Mouse (Mus musculus): Measurements from ENCODE around the gene Hist1h2bn. TPM values are rescaled to one million over a fixed set of nuclear protein-coding genes. Genes with fewer than 3 reads are reported as not detected.
A peak's percentile ranks its signal among the peaks of the same experiment; 100 is the strongest.
"Not testable (repeated sequence)": the region's sequence is repeated elsewhere in the genome, so short reads cannot be mapped to it uniquely, and the experiment has no call there.

Hist1h2bn gene
- total and polyA plus RNA-seq, 2 experiments from 2014 or later, result 249 TPM; not detected in 1

- Histone ChIP-seq H3K36me3 (ENCODE audit: insufficient read depth) (no peaks in the 10 kb centered on the region), H3K9ac (no peak overlapping the region), H3K9me3 (ENCODE audit: low read length) (no peaks in the 10 kb centered on the region), H3K4me2 (ENCODE audit: low read depth) (no peak overlapping the region), H3K27me3 (ENCODE audit: insufficient read depth, low read length) (no peaks in the 10 kb centered on the region), H3K27ac (ENCODE audit: low read depth, low read length) (no peak overlapping the region), H3K4me3 (ENCODE audit: low read depth, low read length) (no peak overlapping the region), H3K4me1 (ENCODE audit: insufficient read depth) (peaks cover 7% of the 10 kb centered on the region)
- WGBS, result 69% methylated on average over 6 of the region's 6 CpGs
- ATAC-seq (no peak), DNase-seq (no peak)
- TF ChIP-seq CTCF (IDR thresholded peaks at IDR 0.05; ENCODE audit: low read depth), result no peak
Measured at GRCm38 (mm10) chr13:21789925-21790324, 36.0 kb downstream of the Hist1h2bn start.

GRCm38 (mm10) chr13:21790601-21791283, 36.8 kb downstream of the Hist1h2bn start:
- 10% methylated on average over 17 of the region's 18 CpGs for WGBS
- Histone ChIP-seq H3K27ac (ENCODE audit: low read depth, low read length) (no peak overlapping the region), H3K9ac (peak overlapping the region; percentile 33; the same call in 1 of the 2 replicates)

GRCm38 (mm10) chr13:21795584-21795983, 41.7 kb downstream of the Hist1h2bn start:
- Histone ChIP-seq H3K9me3 (ENCODE audit: low read length) (no peaks in the 10 kb centered on the region), H3K27me3 (ENCODE audit: insufficient read depth, low read length) (no peaks in the 10 kb centered on the region), H3K4me1 (ENCODE audit: insufficient read depth) (no peaks in the 10 kb centered on the region), H3K4me2 (ENCODE audit: low read depth) (no peak overlapping the region), H3K27ac (ENCODE audit: low read depth, low read length) (no peak overlapping the region), H3K9ac (no peak overlapping the region), H3K36me3 (ENCODE audit: insufficient read depth) (no peaks in the 10 kb centered on the region), H3K4me3 (ENCODE audit: low read depth, low read length) (no peak overlapping the region)
- ATAC-seq (no peak), DNase-seq (no peak)
- WGBS, result 93% methylated on average over 7 of the region's 7 CpGs
- TF ChIP-seq CTCF (IDR thresholded peaks at IDR 0.05; ENCODE audit: low read depth), result no peak

More at GRCm38 (mm10) chr13:21790601-21791283, 36.8 kb downstream of the Hist1h2bn start:
- Histone ChIP-seq H3K4me2 (ENCODE audit: low read depth) (peak overlapping the region; percentile 33), H3K4me3 (ENCODE audit: low read depth, low read length) (no peak overlapping the region), H3K4me1 (ENCODE audit: insufficient read depth) (peaks cover 7% of the 10 kb centered on the region), H3K27me3 (ENCODE audit: insufficient read depth, low read length) (no peaks in the 10 kb centered on the region), H3K36me3 (ENCODE audit: insufficient read depth) (no peaks in the 10 kb centered on the region), H3K9me3 (ENCODE audit: low read length) (no peaks in the 10 kb centered on the region)
- no peak for DNase-seq
- no peak for ATAC-seq
- TF ChIP-seq CTCF (IDR thresholded peaks at IDR 0.05; ENCODE audit: low read depth), result no peak

GRCm38 (mm10) chr13:21797163-21797562, 43.2 kb downstream of the Hist1h2bn start:
- not testable (repeated sequence) for H3K36me3 ChIP-seq (ENCODE audit: insufficient read depth); H3K4me3 ChIP-seq (ENCODE audit: low read depth, low read length); H3K9ac ChIP-seq; DNase-seq; ATAC-seq; H3K27ac ChIP-seq (ENCODE audit: low read depth, low read length); H3K9me3 ChIP-seq (ENCODE audit: low read length); H3K4me2 ChIP-seq (ENCODE audit: low read depth); H3K4me1 ChIP-seq (ENCODE audit: insufficient read depth); H3K27me3 ChIP-seq (ENCODE audit: insufficient read depth, low read length)

GRCm38 (mm10) chr13:21803058-21803457, 49.1 kb downstream of the Hist1h2bn start:
- H3K36me3 ChIP-seq (ENCODE audit: insufficient read depth); H3K9me3 ChIP-seq (ENCODE audit: low read length); H3K4me1 ChIP-seq (ENCODE audit: insufficient read depth); H3K4me2 ChIP-seq (ENCODE audit: low read depth); H3K27ac ChIP-seq (ENCODE audit: low read depth, low read length); DNase-seq; H3K9ac ChIP-seq; H3K27me3 ChIP-seq (ENCODE audit: insufficient read depth, low read length); H3K4me3 ChIP-seq (ENCODE audit: low read depth, low read length): not testable (repeated sequence)
- ATAC-seq, result peak; percentile 89
- no CpG with 5 or more reads among the region's 4 CpGs for WGBS

Small RNAs within 50 kb of the gene (microRNA-seq; reads per million reads assigned to microRNA genes)
- 0 reads per million in 2 experiments for gene Gm44346
- 0 reads per million in 2 experiments for gene Gm44357
- 0 to 0.12 reads per million in 2 experiments for gene Gm44367
- gene Gm44454, result 0 reads per million in 2 experiments

Other genes starting within 250 kb of the Hist1h2bn start
- gene Zkscan8, start 223.0 kb upstream of the Hist1h2bn start, total RNA-seq (2014; rRNA removed), result 7.8 and 9.5 TPM in 2 replicates
- 1.3 and 2.2 TPM in 2 replicates for gene Zkscan8, start 223.0 kb upstream of the Hist1h2bn start, polyA plus RNA-seq (2015; fragmentation: Nextera tagmentation; extraction: Ambion mirVana)
- not detected in 2 replicates for gene Olfr1366, start 211.3 kb upstream of the Hist1h2bn start, total RNA-seq (2014; rRNA removed)
- gene Olfr1366, start 211.3 kb upstream of the Hist1h2bn start, polyA plus RNA-seq (2015; fragmentation: Nextera tagmentation; extraction: Ambion mirVana), result 0.15 TPM in 2 replicates
- not detected in 2 replicates for gene Olfr1535, start 194.2 kb upstream of the Hist1h2bn start, total RNA-seq (2014; rRNA removed)
- 0.06 and 0.07 TPM in 2 replicates for gene Olfr1535, start 194.2 kb upstream of the Hist1h2bn start, polyA plus RNA-seq (2015; fragmentation: Nextera tagmentation; extraction: Ambion mirVana)
- gene Olfr1364, start 172.4 kb upstream of the Hist1h2bn start, total RNA-seq (2014; rRNA removed), result not detected in 2 replicates
- gene Olfr1364, start 172.4 kb upstream of the Hist1h2bn start, polyA plus RNA-seq (2015; fragmentation: Nextera tagmentation; extraction: Ambion mirVana), result not detected in 2 replicates
- not detected in 2 replicates for gene Olfr1362, start 140.1 kb upstream of the Hist1h2bn start, total RNA-seq (2014; rRNA removed)
- not detected in 2 replicates for gene Olfr1362, start 140.1 kb upstream of the Hist1h2bn start, polyA plus RNA-seq (2015; fragmentation: Nextera tagmentation; extraction: Ambion mirVana)
- gene Olfr11, start 111.6 kb upstream of the Hist1h2bn start, total RNA-seq (2014; rRNA removed), result not detected in 2 replicates
- not detected in 2 replicates for gene Olfr11, start 111.6 kb upstream of the Hist1h2bn start, polyA plus RNA-seq (2015; fragmentation: Nextera tagmentation; extraction: Ambion mirVana)
- gene Olfr1361, start 90.7 kb upstream of the Hist1h2bn start, total RNA-seq (2014; rRNA removed), result not detected in 2 replicates
- gene Olfr1361, start 90.7 kb upstream of the Hist1h2bn start, polyA plus RNA-seq (2015; fragmentation: Nextera tagmentation; extraction: Ambion mirVana), result not detected in 2 replicates
- not detected in 2 replicates for gene Olfr1360, start 76.7 kb upstream of the Hist1h2bn start, total RNA-seq (2014; rRNA removed)
- not detected in 2 replicates for gene Olfr1360, start 76.7 kb upstream of the Hist1h2bn start, polyA plus RNA-seq (2015; fragmentation: Nextera tagmentation; extraction: Ambion mirVana)
- gene Olfr1359, start 56.0 kb upstream of the Hist1h2bn start, total RNA-seq (2014; rRNA removed), result not detected in 2 replicates
- not detected in 2 replicates for gene Olfr1359, start 56.0 kb upstream of the Hist1h2bn start, polyA plus RNA-seq (2015; fragmentation: Nextera tagmentation; extraction: Ambion mirVana)
- gene Hist1h2bl, start 38.0 kb upstream of the Hist1h2bn start, total RNA-seq (2014; rRNA removed), result 131 and 141 TPM in 2 replicates
- gene Hist1h2bl, start 38.0 kb upstream of the Hist1h2bn start, polyA plus RNA-seq (2015; fragmentation: Nextera tagmentation; extraction: Ambion mirVana), result 0.65 and 0.73 TPM in 2 replicates
- 342 and 560 TPM in 2 replicates for gene Hist1h2ai, start 37.7 kb upstream of the Hist1h2bn start, total RNA-seq (2014; rRNA removed)
- gene Hist1h2ai, start 37.7 kb upstream of the Hist1h2bn start, polyA plus RNA-seq (2015; fragmentation: Nextera tagmentation; extraction: Ambion mirVana), result 12.1 and 14.6 TPM in 2 replicates
- gene Hist1h3h, start 36.5 kb upstream of the Hist1h2bn start, total RNA-seq (2014; rRNA removed), result 277 and 308 TPM in 2 replicates
- 0.75 and 1.3 TPM in 2 replicates for gene Hist1h3h, start 36.5 kb upstream of the Hist1h2bn start, polyA plus RNA-seq (2015; fragmentation: Nextera tagmentation; extraction: Ambion mirVana)
- 308 and 356 TPM in 2 replicates for gene Hist1h2bm, start 32.1 kb upstream of the Hist1h2bn start, total RNA-seq (2014; rRNA removed)
- gene Hist1h2bm, start 32.1 kb upstream of the Hist1h2bn start, polyA plus RNA-seq (2015; fragmentation: Nextera tagmentation; extraction: Ambion mirVana), result 0.34 TPM in 1 of 2 replicates, not detected in the other
- gene Hist1h4j, start 19.1 kb upstream of the Hist1h2bn start, total RNA-seq (2014; rRNA removed), result 282 and 307 TPM in 2 replicates
- not detected in 2 replicates for gene Hist1h4j, start 19.1 kb upstream of the Hist1h2bn start, polyA plus RNA-seq (2015; fragmentation: Nextera tagmentation; extraction: Ambion mirVana)
- gene Hist1h4k, start 3.6 kb upstream of the Hist1h2bn start, total RNA-seq (2014; rRNA removed), result 635 and 850 TPM in 2 replicates
- not detected in 2 replicates for gene Hist1h4k, start 3.6 kb upstream of the Hist1h2bn start, polyA plus RNA-seq (2015; fragmentation: Nextera tagmentation; extraction: Ambion mirVana)
- 242 and 258 TPM in 2 replicates for gene Hist1h2ak, start 296 bp upstream of the Hist1h2bn start, total RNA-seq (2014; rRNA removed)
- 4.4 and 5.2 TPM in 2 replicates for gene Hist1h2ak, start 296 bp upstream of the Hist1h2bn start, polyA plus RNA-seq (2015; fragmentation: Nextera tagmentation; extraction: Ambion mirVana)
- 140 and 182 TPM in 2 replicates for gene Hist1h1b, start 26.5 kb downstream of the Hist1h2bn start, total RNA-seq (2014; rRNA removed)
- gene Hist1h1b, start 26.5 kb downstream of the Hist1h2bn start, polyA plus RNA-seq (2015; fragmentation: Nextera tagmentation; extraction: Ambion mirVana), result 4.0 and 4.7 TPM in 2 replicates
- gene Hist1h3i, start 29.2 kb downstream of the Hist1h2bn start, total RNA-seq (2014; rRNA removed), result 282 and 291 TPM in 2 replicates
- 20.0 and 34.1 TPM in 2 replicates for gene Hist1h3i, start 29.2 kb downstream of the Hist1h2bn start, polyA plus RNA-seq (2015; fragmentation: Nextera tagmentation; extraction: Ambion mirVana)
- gene Hist1h2an, start 33.1 kb downstream of the Hist1h2bn start, total RNA-seq (2014; rRNA removed), result 143 and 154 TPM in 2 replicates
- 1.1 and 1.6 TPM in 2 replicates for gene Hist1h2an, start 33.1 kb downstream of the Hist1h2bn start, polyA plus RNA-seq (2015; fragmentation: Nextera tagmentation; extraction: Ambion mirVana)
- 46.4 and 70.5 TPM in 2 replicates for gene Hist1h2bp, start 33.3 kb downstream of the Hist1h2bn start, total RNA-seq (2014; rRNA removed)
- gene Hist1h2bp, start 33.3 kb downstream of the Hist1h2bn start, polyA plus RNA-seq (2015; fragmentation: Nextera tagmentation; extraction: Ambion mirVana), result 0.28 TPM in 1 of 2 replicates, not detected in the other
- 214 and 268 TPM in 2 replicates for gene Hist1h2bq, start 56.1 kb downstream of the Hist1h2bn start, total RNA-seq (2014; rRNA removed)
- 4.6 and 5.2 TPM in 2 replicates for gene Hist1h2bq, start 56.1 kb downstream of the Hist1h2bn start, polyA plus RNA-seq (2015; fragmentation: Nextera tagmentation; extraction: Ambion mirVana)
- 1.0 TPM in 1 of 2 replicates, not detected in the other for gene Hist1h2ao, start 56.3 kb downstream of the Hist1h2bn start, total RNA-seq (2014; rRNA removed)
- 1.6 TPM in 1 of 2 replicates, not detected in the other for gene Hist1h2ao, start 56.3 kb downstream of the Hist1h2bn start, polyA plus RNA-seq (2015; fragmentation: Nextera tagmentation; extraction: Ambion mirVana)
- gene Hist1h4m, start 57.6 kb downstream of the Hist1h2bn start, total RNA-seq (2014; rRNA removed), result 1.3 and 1.7 TPM in 2 replicates
- not detected in 2 replicates for gene Hist1h4m, start 57.6 kb downstream of the Hist1h2bn start, polyA plus RNA-seq (2015; fragmentation: Nextera tagmentation; extraction: Ambion mirVana)
- gene Hist1h4n, start 78.1 kb downstream of the Hist1h2bn start, total RNA-seq (2014; rRNA removed), result 2,245 and 2,544 TPM in 2 replicates
- 2.4 and 5.0 TPM in 2 replicates for gene Hist1h4n, start 78.1 kb downstream of the Hist1h2bn start, polyA plus RNA-seq (2015; fragmentation: Nextera tagmentation; extraction: Ambion mirVana)
- 584 and 748 TPM in 2 replicates for gene Hist1h2ap, start 79.4 kb downstream of the Hist1h2bn start, total RNA-seq (2014; rRNA removed)
- 655 and 1,288 TPM in 2 replicates for gene Hist1h2ap, start 79.4 kb downstream of the Hist1h2bn start, polyA plus RNA-seq (2015; fragmentation: Nextera tagmentation; extraction: Ambion mirVana)
- gene Hist1h2br, start 79.6 kb downstream of the Hist1h2bn start, total RNA-seq (2014; rRNA removed), result 158 and 260 TPM in 2 replicates
- 4.6 and 4.9 TPM in 2 replicates for gene Hist1h2br, start 79.6 kb downstream of the Hist1h2bn start, polyA plus RNA-seq (2015; fragmentation: Nextera tagmentation; extraction: Ambion mirVana)
- gene Zfp184, start 191.0 kb downstream of the Hist1h2bn start, total RNA-seq (2014; rRNA removed), result 20.7 and 21.6 TPM in 2 replicates
- 15.3 and 17.2 TPM in 2 replicates for gene Zfp184, start 191.0 kb downstream of the Hist1h2bn start, polyA plus RNA-seq (2015; fragmentation: Nextera tagmentation; extraction: Ambion mirVana)
- gene Pom121l2, start 227.1 kb downstream of the Hist1h2bn start, total RNA-seq (2014; rRNA removed), result 0.38 TPM in 1 of 2 replicates, not detected in the other
- not detected in 2 replicates for gene Pom121l2, start 227.1 kb downstream of the Hist1h2bn start, polyA plus RNA-seq (2015; fragmentation: Nextera tagmentation; extraction: Ambion mirVana)